Mouse (Mus musculus) left cerebral cortex, postnatal 10 days (tissue): ENCODE measurements around the gene Ccr7. TPM values are rescaled to one million over a fixed set of nuclear protein-coding genes. Genes with fewer than 3 reads are reported as not detected.

Experiments
- DNase-seq, 2 experiments: peaks; one replicate each; pipeline ENCODE4 v3.0.0; 2021 to 2022; ENCODE audit warnings: low spot score in 2 of 2, mixed read lengths in 1 of 2; ENCODE audit errors: extremely low spot score in 1 of 2
- intact Hi-C: fragments of 180-260 bp; cut with DNase I; formaldehyde crosslinking; loops from one replicate; pipeline ENCODE4 v1.15.1; 2025
- total RNA-seq, 2 experiments: library from RNA; stranded (reverse); gene quantifications; 2 replicates each; pipeline ENCODE4 v1.2.3; 2021

Ccr7 gene
- not detected for total RNA-seq

- intact Hi-C loops, result loop anchor here (10.0 kb wide), 1 partner anchor 230 kb away; the partner anchor contains the start of gene Rara
- no peak for DNase-seq
Measured at GRCm38 (mm10) chr11:99154987-99155641, at the start of gene Ccr7. Gene Ccr7, minus strand, starts transcription at chr11:99155077.

- intact Hi-C loops, result loop anchor here (5.0 to 10.0 kb wide), 2 partner anchors 103 to 176 kb away; no protein-coding TSS in a partner anchor
- DNase-seq, result peak in 1 of 2 experiments; percentile 55
Measured at GRCm38 (mm10) chr11:99189154-99189582, 34.3 kb upstream of the Ccr7 start.

GRCm38 (mm10) chr11:99187348-99187747, 32.5 kb upstream of the Ccr7 start:
- intact Hi-C loops, result loop anchor here (5.0 to 10.0 kb wide), 2 partner anchors 105 to 177 kb away; no protein-coding TSS in a partner anchor
- DNase-seq, result no peak

- no peak for DNase-seq
- intact Hi-C loops, result loop anchor here (5.0 to 10.0 kb wide), 2 partner anchors 105 to 178 kb away; no protein-coding TSS in a partner anchor
Measured at GRCm38 (mm10) chr11:99186836-99187235, 32.0 kb upstream of the Ccr7 start.

GRCm38 (mm10) chr11:99182575-99182974, 27.7 kb upstream of the Ccr7 start:
- DNase-seq, result peak in 1 of 2 experiments; percentile 8
- intact Hi-C loops, result loop anchor here (10.0 kb wide), 1 partner anchor 182 kb away; no protein-coding TSS in a partner anchor

GRCm38 (mm10) chr11:99180071-99180470, 25.2 kb upstream of the Ccr7 start:
- intact Hi-C loops, result loop anchor here (10.0 kb wide), 1 partner anchor 185 kb away; no protein-coding TSS in a partner anchor
- no peak for DNase-seq

- intact Hi-C loops, result no loop called here
Measured at GRCm38 (mm10) chr11:99177925-99178198, 23.0 kb upstream of the Ccr7 start.

GRCm38 (mm10) chr11:99177054-99177924, 22.4 kb upstream of the Ccr7 start:
- intact Hi-C loops, result no loop called here
- no peak for DNase-seq

More at GRCm38 (mm10) chr11:99177925-99178198, 23.0 kb upstream of the Ccr7 start:
- DNase-seq, result no peak

GRCm38 (mm10) chr11:99172002-99172401, 17.1 kb upstream of the Ccr7 start:
- no peak for DNase-seq

GRCm38 (mm10) chr11:99171442-99171841, 16.6 kb upstream of the Ccr7 start:
- no peak for DNase-seq
- intact Hi-C loops, result no loop called here

More at GRCm38 (mm10) chr11:99172002-99172401, 17.1 kb upstream of the Ccr7 start:
- intact Hi-C loops, result no loop called here

GRCm38 (mm10) chr11:99170547-99171267, 15.8 kb upstream of the Ccr7 start:
- intact Hi-C loops, result no loop called here
- no peak for DNase-seq

GRCm38 (mm10) chr11:99170005-99170404, 15.1 kb upstream of the Ccr7 start:
- no peak for DNase-seq
- intact Hi-C loops, result no loop called here

- intact Hi-C loops, result no loop called here
- DNase-seq, result no peak
Measured at GRCm38 (mm10) chr11:99169438-99169837, 14.6 kb upstream of the Ccr7 start.

GRCm38 (mm10) chr11:99168030-99168474, 13.2 kb upstream of the Ccr7 start:
- DNase-seq, result no peak
- intact Hi-C loops, result no loop called here

- no peak for DNase-seq
- intact Hi-C loops, result no loop called here
Measured at GRCm38 (mm10) chr11:99167576-99167975, 12.7 kb upstream of the Ccr7 start.

- intact Hi-C loops, result no loop called here
- DNase-seq, result no peak
Measured at GRCm38 (mm10) chr11:99166241-99166640, 11.4 kb upstream of the Ccr7 start.

GRCm38 (mm10) chr11:99165031-99165752, 10.3 kb upstream of the Ccr7 start:
- intact Hi-C loops, result no loop called here
- no peak for DNase-seq

- intact Hi-C loops, result no loop called here
- peak in 1 of 2 experiments; percentile 48 for DNase-seq
Measured at GRCm38 (mm10) chr11:99162972-99163686, 8.3 kb upstream of the Ccr7 start.
